Mouse (Mus musculus): Measurements from ENCODE around the gene Rwdd4a. TPM values are rescaled to one million over a fixed set of nuclear protein-coding genes. Genes with fewer than 3 reads are reported as not detected.
A peak's percentile ranks its signal among the peaks of the same experiment; 100 is the strongest.

The Rwdd4a gene
- polyA plus RNA-seq (2011; ENCODE audit: insufficient read length, low read depth, missing spikeins): 36.1 and 42.3 TPM in 2 replicates

DNA sequence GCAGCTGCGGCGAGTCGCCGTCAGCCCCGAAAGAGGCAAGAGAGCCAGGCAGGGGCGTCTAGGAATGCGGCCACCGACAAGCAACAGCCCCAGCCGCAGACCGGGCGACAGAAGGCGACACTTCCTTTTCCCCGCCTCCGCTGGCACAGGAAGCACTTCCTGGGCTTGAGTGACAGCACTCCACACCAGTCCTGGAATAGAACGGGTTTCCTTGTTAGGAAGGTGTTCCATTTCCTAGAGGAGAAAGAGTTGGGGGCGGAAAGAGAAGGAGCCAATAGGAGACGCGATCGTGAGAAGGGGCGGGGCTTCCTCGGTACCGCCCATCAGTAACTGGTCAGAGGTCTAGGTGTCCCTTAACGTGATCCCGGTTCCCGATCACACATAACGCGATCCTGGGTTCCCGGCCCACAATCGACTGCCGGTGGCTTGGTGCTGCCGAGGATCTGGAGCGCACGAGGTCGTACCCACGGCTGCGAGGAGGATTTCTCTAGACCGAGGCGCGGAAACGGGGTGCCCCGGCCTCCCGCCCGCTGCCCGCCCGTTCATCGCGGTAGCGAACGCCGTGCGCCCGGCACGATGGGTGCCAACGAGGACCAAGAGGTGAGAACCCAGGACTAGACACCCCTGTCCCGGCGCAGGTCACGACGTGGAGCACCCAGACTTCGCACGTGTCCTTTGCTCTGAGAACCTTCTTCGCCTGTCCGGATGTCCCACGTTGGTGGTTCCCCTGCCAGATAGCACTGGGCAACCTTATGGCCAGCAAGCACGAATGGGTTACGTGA, at the start of gene Rwdd4a, which contains the start of gene Trappc11:
Gene Rwdd4a (plus strand): TSS at position 321 of the 782 bp plus-strand sequence.
Gene Trappc11 (minus strand): TSS at position 127 of the 782 bp plus-strand sequence.
- peak within 1 kb of the TSS; percentile 32; the same call in 1 of the 2 replicates for H3K27ac ChIP-seq (ENCODE audit: insufficient read depth, low read length)
- TF ChIP-seq CTCF (IDR thresholded peaks at IDR 0.05; ENCODE audit: borderline replicate concordance, insufficient read depth, low read length) (no peak), POLR2A (IDR thresholded peaks at IDR 0.05; ENCODE audit: low read depth, low read length) (peak; percentile 85)
- H3K4me1 ChIP-seq (ENCODE audit: control insufficient read depth, insufficient read depth, low read length): peaks cover 3% of the 10 kb centered on the region
- peak within 1 kb of the TSS; percentile 73 for H3K4me3 ChIP-seq (ENCODE audit: insufficient read depth, low read length)

DNA sequence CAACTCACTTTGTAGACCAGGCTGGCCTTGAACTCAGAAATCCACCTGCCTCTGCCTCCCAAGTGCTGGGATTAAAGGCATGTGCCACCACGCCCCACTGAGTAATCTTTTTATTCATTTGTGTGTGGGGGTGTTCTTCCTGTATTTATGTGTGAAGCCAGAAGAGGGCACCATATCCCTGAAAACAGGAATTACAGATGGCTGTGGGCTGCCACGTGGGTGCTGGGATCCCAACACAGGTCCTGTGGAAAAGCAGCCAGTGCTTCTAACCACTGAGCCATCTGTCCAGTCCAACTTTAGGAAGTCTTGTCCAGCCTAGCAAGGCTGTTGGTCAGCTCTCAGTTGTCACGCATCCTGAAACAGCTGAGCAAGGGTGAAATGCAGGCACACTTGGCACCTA, 46.2 kb upstream of the Rwdd4a start:
- no peaks in the 10 kb centered on the region for H3K4me1 ChIP-seq (ENCODE audit: control insufficient read depth, insufficient read depth, low read length)
- H3K4me3 ChIP-seq (ENCODE audit: insufficient read depth, low read length): no peak overlapping the region
- H3K27ac ChIP-seq (ENCODE audit: insufficient read depth, low read length): no peak overlapping the region
- no peak for TF ChIP-seq POLR2A (IDR thresholded peaks at IDR 0.05; ENCODE audit: low read depth, low read length)
- TF ChIP-seq CTCF (IDR thresholded peaks at IDR 0.05; ENCODE audit: borderline replicate concordance, insufficient read depth, low read length): no peak

DNA sequence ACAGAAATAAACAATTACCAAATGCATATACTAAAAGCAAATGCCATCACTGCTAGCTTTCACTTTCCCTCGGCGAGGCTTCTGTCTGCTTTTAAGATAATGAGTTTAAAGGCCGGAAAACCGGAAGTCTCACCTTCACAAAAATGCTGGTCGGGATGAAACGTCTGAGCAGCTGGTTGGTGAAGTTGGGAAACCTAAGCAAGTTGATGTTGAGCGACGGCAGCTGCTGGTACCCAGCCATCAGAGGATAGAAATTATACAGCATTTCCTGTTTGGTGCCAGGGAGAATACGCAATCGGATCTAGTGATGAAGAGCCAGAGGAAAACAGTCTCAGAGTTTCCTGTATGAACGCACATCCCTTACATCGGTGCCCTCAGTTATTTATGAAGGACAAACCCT, 40.4 kb upstream of the Rwdd4a start:
- no peak overlapping the region for H3K4me3 ChIP-seq (ENCODE audit: insufficient read depth, low read length)
- TF ChIP-seq CTCF (IDR thresholded peaks at IDR 0.05; ENCODE audit: borderline replicate concordance, insufficient read depth, low read length): no peak
- no peak for TF ChIP-seq POLR2A (IDR thresholded peaks at IDR 0.05; ENCODE audit: low read depth, low read length)
- no peaks in the 10 kb centered on the region for H3K4me1 ChIP-seq (ENCODE audit: control insufficient read depth, insufficient read depth, low read length)
- no peak overlapping the region for H3K27ac ChIP-seq (ENCODE audit: insufficient read depth, low read length)

- Histone ChIP-seq H3K4me3 (ENCODE audit: insufficient read depth, low read length) (no peak overlapping the region), H3K27ac (ENCODE audit: insufficient read depth, low read length) (no peak overlapping the region), H3K4me1 (ENCODE audit: control insufficient read depth, insufficient read depth, low read length) (no peaks in the 10 kb centered on the region)
- TF ChIP-seq POLR2A (IDR thresholded peaks at IDR 0.05; ENCODE audit: low read depth, low read length) (no peak), CTCF (IDR thresholded peaks at IDR 0.05; ENCODE audit: borderline replicate concordance, insufficient read depth, low read length) (no peak)
These were observed 38.8 kb upstream of the Rwdd4a start for GRCm38 (mm10) chr8:47494602-47495153.

DNA sequence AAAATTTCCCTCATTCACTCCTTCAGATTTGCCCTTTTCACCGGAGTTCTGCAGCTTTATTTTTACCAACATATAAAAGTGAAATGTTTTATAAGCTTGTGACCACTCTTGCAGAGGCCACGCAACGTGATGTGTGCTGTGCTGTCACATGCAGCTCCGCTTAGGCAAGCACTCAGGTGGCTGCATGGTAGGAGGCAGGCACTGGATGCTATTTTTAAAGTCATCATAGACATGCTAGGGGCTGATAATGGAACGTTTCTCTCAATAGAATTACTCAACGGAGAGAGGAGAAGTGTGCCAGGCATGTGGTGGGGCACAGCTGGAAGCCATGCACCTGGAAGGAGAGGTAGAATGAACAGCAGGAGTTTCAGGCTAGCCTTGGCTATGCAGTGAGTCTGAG, 38.0 kb upstream of the Rwdd4a start:
- TF ChIP-seq CTCF (IDR thresholded peaks at IDR 0.05; ENCODE audit: borderline replicate concordance, insufficient read depth, low read length): no peak
- TF ChIP-seq POLR2A (IDR thresholded peaks at IDR 0.05; ENCODE audit: low read depth, low read length): no peak
- no peaks in the 10 kb centered on the region for H3K4me1 ChIP-seq (ENCODE audit: control insufficient read depth, insufficient read depth, low read length)
- no peak overlapping the region for H3K4me3 ChIP-seq (ENCODE audit: insufficient read depth, low read length)
- H3K27ac ChIP-seq (ENCODE audit: insufficient read depth, low read length): no peak overlapping the region

GRCm38 (mm10) chr8:47501994-47502393, 31.5 kb upstream of the Rwdd4a start:
- no peaks in the 10 kb centered on the region for H3K4me1 ChIP-seq (ENCODE audit: control insufficient read depth, insufficient read depth, low read length)
- TF ChIP-seq CTCF (IDR thresholded peaks at IDR 0.05; ENCODE audit: borderline replicate concordance, insufficient read depth, low read length) (no peak), POLR2A (IDR thresholded peaks at IDR 0.05; ENCODE audit: low read depth, low read length) (no peak)
- no peak overlapping the region for H3K4me3 ChIP-seq (ENCODE audit: insufficient read depth, low read length)
- H3K27ac ChIP-seq (ENCODE audit: insufficient read depth, low read length): no peak overlapping the region

DNA sequence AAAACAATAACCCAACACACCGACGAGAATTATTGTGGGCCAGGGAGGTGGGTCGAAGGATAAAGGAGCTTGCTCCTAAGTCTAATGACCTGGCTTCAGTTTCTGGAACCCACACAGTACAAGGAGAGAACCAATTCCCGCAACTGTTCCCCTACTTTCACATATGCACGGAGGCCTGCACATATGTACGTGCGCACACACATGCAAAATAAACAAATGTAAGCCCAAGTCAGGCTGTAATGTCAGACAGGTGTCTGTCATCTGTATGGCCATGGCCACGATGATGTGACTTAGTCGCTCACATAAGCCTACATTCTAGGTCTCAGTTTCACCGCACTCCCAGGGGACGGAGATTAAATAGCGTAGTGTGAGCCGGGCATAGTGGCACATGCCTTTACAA, 30.9 kb upstream of the Rwdd4a start:
- TF ChIP-seq CTCF (IDR thresholded peaks at IDR 0.05; ENCODE audit: borderline replicate concordance, insufficient read depth, low read length) (no peak), POLR2A (IDR thresholded peaks at IDR 0.05; ENCODE audit: low read depth, low read length) (no peak)
- no peak overlapping the region for H3K27ac ChIP-seq (ENCODE audit: insufficient read depth, low read length)
- H3K4me1 ChIP-seq (ENCODE audit: control insufficient read depth, insufficient read depth, low read length): no peaks in the 10 kb centered on the region
- H3K4me3 ChIP-seq (ENCODE audit: insufficient read depth, low read length): no peak overlapping the region

DNA sequence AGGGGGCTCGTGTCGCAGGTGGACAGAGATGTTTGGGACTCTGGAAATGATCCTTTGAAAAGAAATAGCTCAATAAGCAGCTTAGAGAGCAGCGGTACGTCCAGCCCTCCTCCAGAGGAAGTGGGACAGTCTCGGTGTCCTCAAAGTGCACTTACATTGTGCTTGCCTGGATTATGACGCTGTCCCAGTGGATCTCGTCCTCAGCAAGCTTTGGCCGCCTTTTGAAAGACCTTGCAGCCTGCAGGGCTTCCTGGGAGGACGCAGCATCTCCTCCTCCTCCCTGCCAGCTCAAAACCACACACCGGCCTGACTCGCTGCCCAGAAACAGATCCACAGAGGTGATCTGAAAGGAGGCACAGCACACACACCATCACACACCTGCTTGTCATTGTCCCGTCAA, 28.0 kb upstream of the Rwdd4a start:
- no peak for TF ChIP-seq POLR2A (IDR thresholded peaks at IDR 0.05; ENCODE audit: low read depth, low read length)
- no peak for TF ChIP-seq CTCF (IDR thresholded peaks at IDR 0.05; ENCODE audit: borderline replicate concordance, insufficient read depth, low read length)
- H3K4me3 ChIP-seq (ENCODE audit: insufficient read depth, low read length): no peak overlapping the region
- no peak overlapping the region for H3K27ac ChIP-seq (ENCODE audit: insufficient read depth, low read length)

GRCm38 (mm10) chr8:47510930-47511329, 22.5 kb upstream of the Rwdd4a start:
- H3K27ac ChIP-seq (ENCODE audit: insufficient read depth, low read length): no peak overlapping the region
- no peak for TF ChIP-seq POLR2A (IDR thresholded peaks at IDR 0.05; ENCODE audit: low read depth, low read length)
- TF ChIP-seq CTCF (IDR thresholded peaks at IDR 0.05; ENCODE audit: borderline replicate concordance, insufficient read depth, low read length): no peak
- H3K4me3 ChIP-seq (ENCODE audit: insufficient read depth, low read length): no peak overlapping the region
- H3K4me1 ChIP-seq (ENCODE audit: control insufficient read depth, insufficient read depth, low read length): peaks cover 3% of the 10 kb centered on the region; the same call in 1 of the 2 replicates

More for the DNA sequence above, 28.0 kb upstream of the Rwdd4a start:
- H3K4me1 ChIP-seq (ENCODE audit: control insufficient read depth, insufficient read depth, low read length): no peaks in the 10 kb centered on the region

DNA sequence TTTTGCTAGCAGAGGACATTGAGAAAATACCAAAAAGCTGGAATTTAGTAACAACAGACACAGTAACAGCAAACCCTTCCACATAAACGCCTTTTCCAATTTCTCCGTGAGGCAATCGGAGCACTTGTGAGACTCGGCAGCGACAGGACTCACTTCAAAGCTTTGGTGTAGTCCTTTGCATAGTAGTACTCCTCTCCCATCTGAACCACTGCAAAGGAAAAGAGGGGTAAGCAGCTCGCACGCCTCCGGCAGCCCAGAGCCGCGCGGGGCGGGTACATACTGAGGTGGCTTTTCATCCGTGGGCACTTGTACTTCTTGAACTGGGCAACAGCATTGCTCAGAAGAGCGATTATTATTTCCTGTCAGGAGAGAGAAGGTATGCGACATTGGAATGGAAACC, 19.9 kb upstream of the Rwdd4a start:
- Histone ChIP-seq H3K4me3 (ENCODE audit: insufficient read depth, low read length) (no peak overlapping the region), H3K4me1 (ENCODE audit: control insufficient read depth, insufficient read depth, low read length) (peaks cover 3% of the 10 kb centered on the region; the same call in 1 of the 2 replicates), H3K27ac (ENCODE audit: insufficient read depth, low read length) (no peak overlapping the region)
- TF ChIP-seq POLR2A (IDR thresholded peaks at IDR 0.05; ENCODE audit: low read depth, low read length) (no peak), CTCF (IDR thresholded peaks at IDR 0.05; ENCODE audit: borderline replicate concordance, insufficient read depth, low read length) (no peak)

All from embryonic fibroblast, embryonic 13.5 days (primary cell).